27 mouse cellular contexts compared by ENCODE assay signal in genomic region chr17:63092774-63093173, GRCm38 (mm10).
A peak's percentile ranks its signal among the peaks of the same experiment; 100 is the strongest.
DNase-seq lines count a peak whose midpoint lies in the region; ATAC-seq and TF ChIP-seq lines count a peak whose summit lies in the region.
"Had no signal": no experiment of that assay in that cellular context is flagged by ENCODE, and none has a peak within 500 bp of the region (broad histone marks: within the 10 kb centered on the region; RNA-seq: fewer than 3 reads in every experiment).

No protein-coding gene starts in this region.

- ATAC-seq in G1E (ENCODE audit: extremely low read depth, insufficient number of reproducible peaks, low FRiP score, poor library complexity, severe bottlenecking) = peak; percentile 45; the same call in 1 of the 2 replicates
- ATAC-seq in granulocyte monocyte progenitor cell, adult 5-6 weeks (replicated peaks; ENCODE audit: poor library complexity, severe bottlenecking) = peak; percentile 79
- 0 out of 2 replicates have a peak, but pooled peaks have one; percentile 22 for ATAC-seq in monocyte, adult 5-6 weeks (replicated peaks; ENCODE audit: insufficient number of reproducible peaks, low FRiP score, low TSS enrichment, poor library complexity, severe bottlenecking)
- ATAC-seq: forebrain, embryonic 13.5 days; midbrain, embryonic 13.5 days; Patski had no signal

- H3K4me1 ChIP-seq in spleen, adult 2 months (ENCODE audit: control insufficient read depth, insufficient read depth, insufficient read length) = peaks cover 10% of the 10 kb centered on the region; the same call in 1 of the 2 replicates
- H3K4me1 ChIP-seq in G1E (ENCODE audit: insufficient read depth, low read depth, low read length) = peaks cover 3% of the 10 kb centered on the region; the same call in 1 of the 2 replicates
- H3K4me1 ChIP-seq: forebrain, embryonic 13.5 days; kidney, embryonic 15.5 days; limb, embryonic 12.5 days; lung, embryonic 15.5 days had no signal

- H3K4me3 ChIP-seq in spleen, adult 2 months (ENCODE audit: extremely low read depth, insufficient read depth, insufficient read length) = no peak overlapping the region
- H3K4me3 ChIP-seq in G1E (ENCODE audit: low read depth, low read length) = no peak overlapping the region
- H3K4me3 ChIP-seq: forebrain, embryonic 13.5 days; heart, embryonic 12.5 days; kidney, embryonic 15.5 days; limb, embryonic 12.5 days; lung, embryonic 15.5 days; megakaryocyte, embryonic 14.5 days; midbrain, embryonic 13.5 days; neural tube, embryonic 15.5 days had no signal

- TF ChIP-seq POLR2A in spleen, adult 2 months (IDR thresholded peaks at IDR 0.05; ENCODE audit: low read depth, low read length) = no peak

- H3K27me3 ChIP-seq in spleen, adult 2 months (ENCODE audit: control insufficient read depth, insufficient read depth, low read length) = no peaks in the 10 kb centered on the region
- H3K27me3 ChIP-seq in G1E (ENCODE audit: insufficient read depth, low read length) = no peaks in the 10 kb centered on the region
- H3K27me3 ChIP-seq: forebrain, embryonic 13.5 days; heart, embryonic 12.5 days; kidney, embryonic 15.5 days; limb, embryonic 12.5 days; lung, embryonic 15.5 days; megakaryocyte, embryonic 14.5 days; midbrain, embryonic 13.5 days; neural tube, embryonic 15.5 days; Patski had no signal

- no peaks in the 10 kb centered on the region for H3K36me3 ChIP-seq in spleen, adult 2 months (ENCODE audit: control insufficient read depth, insufficient read depth, low read length)
- no peaks in the 10 kb centered on the region for H3K36me3 ChIP-seq in G1E (replicated peaks)
- H3K36me3 ChIP-seq: heart, embryonic 12.5 days; kidney, embryonic 15.5 days; lung, embryonic 15.5 days; midbrain, embryonic 13.5 days; neural tube, embryonic 15.5 days had no signal

- 43% methylated on average over 6 of the region's 6 CpGs for WGBS in spleen, adult 2 months

- DNase-seq in spleen, adult 2 months (ENCODE audit: low read depth in 1 of 2, low spot score in 2 of 2) = peak in 1 of 2 experiments; percentile 11
- DNase-seq in spleen, adult 12 weeks (ENCODE audit: low spot score) = no peak
- no peak for DNase-seq in G1E (ENCODE audit: low spot score)
- no peak for DNase-seq in adrenal gland, postnatal 4 days (ENCODE audit: low spot score in 2 of 2)
- DNase-seq in adrenal gland, postnatal 10 days = no peak
- DNase-seq in adrenal gland, adult 18-20 months (ENCODE audit: low spot score in 2 of 2) = no peak
- DNase-seq: adrenal gland, postnatal 36 days; cerebellum, adult 2 months; cerebellum, postnatal 14 days; gastrocnemius, postnatal 25 days; heart, adult 18-20 months; heart, postnatal 4 days; kidney, adult 11 months; layer of hippocampus, adult 9-11 months; thymus, postnatal 36 days had no signal

- H3K27ac ChIP-seq in spleen, adult 2 months (ENCODE audit: insufficient read depth, low read length) = peak overlapping the region; percentile 23; the same call in 1 of the 2 replicates
- H3K27ac ChIP-seq: forebrain, embryonic 13.5 days; hindbrain, embryonic 14.5 days; kidney, embryonic 15.5 days; limb, embryonic 12.5 days; lung, embryonic 15.5 days; midbrain, embryonic 13.5 days; neural tube, embryonic 15.5 days had no signal

- no peaks in the 10 kb centered on the region for H3K9me3 ChIP-seq in G1E (replicated peaks)
- H3K9me3 ChIP-seq: forebrain, embryonic 13.5 days; kidney, embryonic 15.5 days; limb, embryonic 12.5 days; lung, embryonic 15.5 days; midbrain, embryonic 13.5 days had no signal

- no peak for TF ChIP-seq CTCF in spleen, adult 2 months (IDR thresholded peaks at IDR 0.05; ENCODE audit: extremely low read depth, insufficient read depth, insufficient read length, insufficient replicate concordance)
- no peak for TF ChIP-seq CTCF in G1E (IDR thresholded peaks at IDR 0.05; ENCODE audit: low read depth, low read length)

Comparison
In these comparisons a context has a peak if more than half of its experiments do, and no peak if none do; other contexts are left out.
1. ATAC-seq: peak in every context shown above with its lines; median percentile 79 in granulocyte monocyte progenitor cell, adult 5-6 weeks; 45 in G1E; 22 in monocyte, adult 5-6 weeks.